Comparison of ENCODE assay signal across 17 mouse cellular contexts in the genomic region with DNA sequence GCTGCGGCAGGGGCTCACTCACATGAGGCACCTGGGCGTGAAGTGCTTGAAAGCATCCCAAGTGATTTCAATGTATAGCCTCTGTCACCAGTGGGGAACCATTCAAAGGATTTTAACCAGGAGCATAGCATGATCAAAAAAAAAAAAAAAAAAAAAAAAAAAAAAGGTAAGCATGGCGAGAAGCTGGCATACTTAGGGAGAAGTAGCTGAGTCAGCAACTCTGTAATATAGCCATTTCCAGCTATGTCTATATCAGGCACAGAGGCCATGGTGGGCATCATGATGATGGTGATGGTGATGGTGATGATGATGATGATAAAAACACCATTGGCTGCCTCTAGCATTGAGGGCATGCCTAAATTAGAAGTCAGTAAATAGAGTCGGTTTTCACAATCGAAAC.
A peak's percentile ranks its signal among the peaks of the same experiment; 100 is the strongest.
DNase-seq lines count a peak whose midpoint lies in the region; ATAC-seq and TF ChIP-seq lines count a peak whose summit lies in the region.
"Had no signal": no experiment of that assay in that cellular context is flagged by ENCODE, and none has a peak within 500 bp of the region (broad histone marks: within the 10 kb centered on the region; RNA-seq: fewer than 3 reads in every experiment).

No protein-coding gene starts in this region.

- no peak for DNase-seq in layer of hippocampus, adult 2 months (ENCODE audit: low spot score in 2 of 2)
- no peak for DNase-seq in layer of hippocampus, adult 11-12 months (ENCODE audit: low spot score)
- DNase-seq in CH12.LX (ENCODE audit: extremely low read depth) (no peak), MEL (ENCODE audit: low read depth, low spot score) (no peak)
- DNase-seq: adrenal gland, adult 2 months; adrenal gland, postnatal 25 days; B cell, adult 2 months; cerebellum, adult 11 months; forebrain, postnatal 0 days had no signal

- H3K4me2 ChIP-seq in CH12.LX (ENCODE audit: insufficient read depth, low read depth, poor library complexity, severe bottlenecking) = no peak overlapping the region
- no peak overlapping the region for H3K4me2 ChIP-seq in liver, embryonic 12.5 days
- H3K4me2 ChIP-seq: embryonic facial prominence, embryonic 12.5 days; forebrain, embryonic 13.5 days; forebrain, embryonic 15.5 days had no signal

- H3K79me2 ChIP-seq in CH12.LX (replicated peaks; ENCODE audit: control insufficient read depth, extremely low read depth, insufficient read depth, poor library complexity, severe bottlenecking) = no peaks in the 10 kb centered on the region
- no peaks in the 10 kb centered on the region for H3K79me2 ChIP-seq in MEL (ENCODE audit: control insufficient read depth, insufficient read depth, low read length, poor library complexity)

- peak overlapping the region; percentile 78 for H3K27ac ChIP-seq in layer of hippocampus, adult 2 months
- H3K27ac ChIP-seq in CH12.LX (ENCODE audit: insufficient read depth, low read depth) (no peak overlapping the region), MEL (ENCODE audit: control insufficient read depth, low read depth, low read length) (no peak overlapping the region)
- H3K27ac ChIP-seq in liver, embryonic 12.5 days = no peak overlapping the region
- H3K27ac ChIP-seq: embryonic facial prominence, embryonic 10.5 days; embryonic facial prominence, embryonic 12.5 days; forebrain, embryonic 13.5 days; forebrain, embryonic 15.5 days had no signal

- no peak overlapping the region for H3K9ac ChIP-seq in CH12.LX (ENCODE audit: insufficient read depth, low read depth)
- no peak overlapping the region for H3K9ac ChIP-seq in MEL (ENCODE audit: control insufficient read depth, low read depth, low read length, poor library complexity, severe bottlenecking)
- H3K9ac ChIP-seq in liver, embryonic 12.5 days = no peak overlapping the region
- H3K9ac ChIP-seq: embryonic facial prominence, embryonic 12.5 days; forebrain, embryonic 13.5 days; forebrain, embryonic 15.5 days; forebrain, postnatal 0 days had no signal

- TF ChIP-seq EP300 in CH12.LX (IDR thresholded peaks at IDR 0.05; ENCODE audit: low read length) = no peak
- TF ChIP-seq EP300 in MEL (IDR thresholded peaks at IDR 0.05; ENCODE audit: low read depth in 1 of 2, low read length in 2 of 2) = no peak

- no peak overlapping the region for H3K4me3 ChIP-seq in layer of hippocampus, adult 2 months
- H3K4me3 ChIP-seq in CH12.LX (replicated peaks in 1 of 3; ENCODE audit: low read depth in 2 of 3, low read length in 2 of 3, poor library complexity in 1 of 3) = no peak overlapping the region
- H3K4me3 ChIP-seq in MEL (ENCODE audit: control insufficient read depth in 1 of 2, insufficient read depth in 1 of 2, low read depth in 2 of 2, low read length in 2 of 2) = no peak overlapping the region
- H3K4me3 ChIP-seq in liver, embryonic 12.5 days = no peak overlapping the region
- H3K4me3 ChIP-seq: embryonic facial prominence, embryonic 10.5 days; embryonic facial prominence, embryonic 12.5 days; forebrain, embryonic 13.5 days; forebrain, embryonic 15.5 days had no signal

- no peak for TF ChIP-seq POLR2A in CH12.LX (IDR thresholded peaks at IDR 0.05; ENCODE audit: low read depth, low read length)
- TF ChIP-seq POLR2A in MEL (IDR thresholded peaks at IDR 0.05; ENCODE audit: control insufficient read depth in 1 of 2, insufficient read depth in 1 of 2, low read depth in 1 of 2, low read length in 2 of 2, poor library complexity in 1 of 2) = no peak

- dilution Hi-C loops in CH12.LX (cut with MboI; ENCODE audit: extremely low pct_ligation_motif_present, extremely low pct_unique_long_range_greater_than_20kb, low sequenced_read_pairs) = no loop called here

- H3K4me1 ChIP-seq in CH12.LX (ENCODE audit: control insufficient read depth in 1 of 2, insufficient read depth in 2 of 2) (peaks cover 3 to 9% of the 10 kb centered on the region in 2 experiments; a peak in 2 of 4 replicates), MEL (ENCODE audit: control insufficient read depth in 1 of 2, insufficient read depth in 2 of 2, low read length in 2 of 2) (no peaks in the 10 kb centered on the region)
- no peaks in the 10 kb centered on the region for H3K4me1 ChIP-seq in liver, embryonic 12.5 days
- H3K4me1 ChIP-seq: embryonic facial prominence, embryonic 12.5 days; forebrain, embryonic 13.5 days had no signal

- in situ Hi-C loops in CH12.LX (cut with MboI; ENCODE audit: low pct_ligation_motif_present, low pct_unique_long_range_greater_than_20kb, low sequenced_read_pairs) = no loop called here

- H3K36me3 ChIP-seq in CH12.LX (replicated peaks in 1 of 2; ENCODE audit: control insufficient read depth in 1 of 2, insufficient read depth in 1 of 2, low read length in 1 of 2) = no peaks in the 10 kb centered on the region
- H3K36me3 ChIP-seq in MEL (ENCODE audit: control insufficient read depth in 1 of 2, insufficient read depth in 2 of 2, low read length in 2 of 2) = no peaks in the 10 kb centered on the region
- no peaks in the 10 kb centered on the region for H3K36me3 ChIP-seq in liver, embryonic 12.5 days
- H3K36me3 ChIP-seq: embryonic facial prominence, embryonic 10.5 days; embryonic facial prominence, embryonic 12.5 days; forebrain, embryonic 15.5 days; G1E had no signal

- H3K9me3 ChIP-seq in CH12.LX (replicated peaks; ENCODE audit: low read length) (no peaks in the 10 kb centered on the region), MEL (replicated peaks; ENCODE audit: insufficient read depth, low read length) (no peaks in the 10 kb centered on the region)
- H3K9me3 ChIP-seq in liver, embryonic 12.5 days (replicated peaks) = no peaks in the 10 kb centered on the region
- H3K9me3 ChIP-seq: embryonic facial prominence, embryonic 10.5 days; embryonic facial prominence, embryonic 12.5 days; forebrain, embryonic 13.5 days; forebrain, embryonic 15.5 days; G1E had no signal

- H3K27me3 ChIP-seq in CH12.LX (replicated peaks) (no peaks in the 10 kb centered on the region), MEL (ENCODE audit: control insufficient read depth in 1 of 2, insufficient read depth in 2 of 2, low read length in 2 of 2) (no peaks in the 10 kb centered on the region; a peak in 1 of 4 replicates)
- H3K27me3 ChIP-seq in liver, embryonic 12.5 days (replicated peaks) = no peaks in the 10 kb centered on the region
- H3K27me3 ChIP-seq: embryonic facial prominence, embryonic 12.5 days; forebrain, embryonic 13.5 days; forebrain, embryonic 15.5 days had no signal

- no peak for ATAC-seq in frontal cortex, adult (ENCODE audit: low TSS enrichment)
- ATAC-seq in liver, embryonic 12.5 days = no peak
- ATAC-seq: CD4-positive, CD25-positive, alpha-beta regulatory T cell, adult 4 months; forebrain, embryonic 13.5 days; forebrain, embryonic 15.5 days; forebrain, postnatal 0 days had no signal

- TF ChIP-seq CTCF in layer of hippocampus, adult 2 months (conservative IDR thresholded peaks at IDR 0.05) = no peak
- no peak for TF ChIP-seq CTCF in CH12.LX (conservative IDR thresholded peaks at IDR 0.05 in 1 of 2, IDR thresholded peaks at IDR 0.05 in 1 of 2; ENCODE audit: low read depth in 2 of 2, low read length in 2 of 2)
- TF ChIP-seq CTCF in MEL (IDR thresholded peaks at IDR 0.05 in 2 of 3, conservative IDR thresholded peaks at IDR 0.05 in 1 of 3; ENCODE audit: control insufficient read depth in 1 of 3, insufficient read depth in 1 of 3, low read depth in 2 of 3, low read length in 3 of 3, poor library complexity in 1 of 3, severe bottlenecking in 1 of 3) = no peak

- TF ChIP-seq RAD21 in CH12.LX (IDR thresholded peaks at IDR 0.05; ENCODE audit: low read depth, low read length) = no peak
- TF ChIP-seq RAD21 in MEL (IDR thresholded peaks at IDR 0.05; ENCODE audit: low read depth, low read length) = no peak

- 79% methylated on average over 5 of the region's 5 CpGs for WGBS in liver, embryonic 12.5 days (ENCODE audit: insufficient replicate concordance)

TF ChIP-seq in CH12.LX, 34 proteins besides CTCF, POLR2A, EP300 and RAD21:
- TF ChIP-seq RCOR1 (conservative IDR thresholded peaks at IDR 0.05; ENCODE audit: low read depth, low read length) = no peak
- TF ChIP-seq ZNF384 (IDR thresholded peaks at IDR 0.05; ENCODE audit: low read depth, low read length) = peak; percentile 56; the same call in 1 of the 2 replicates
- peak; percentile 95 for TF ChIP-seq MAFK (IDR thresholded peaks at IDR 0.05; ENCODE audit: insufficient replicate concordance, low read length)

TF ChIP-seq in MEL, 35 proteins besides CTCF, POLR2A, EP300 and RAD21:
- no peak for TF ChIP-seq ZMIZ1 (IDR thresholded peaks at IDR 0.05; ENCODE audit: low read depth, low read length)
- peak; percentile 41; the same call in 1 of the 2 replicates for TF ChIP-seq MAFK (IDR thresholded peaks at IDR 0.05; ENCODE audit: borderline replicate concordance, low read depth, low read length)
TF ChIP-seq in MEL: peak in this region for 1.
